Mouse (Mus musculus) intestine, postnatal 0 days (tissue): ENCODE measurements around the gene Rnase13. TPM values are rescaled to one million over a fixed set of nuclear protein-coding genes. Genes with fewer than 3 reads are reported as not detected.
"Not testable (repeated sequence)": the region's sequence is repeated elsewhere in the genome, so short reads cannot be mapped to it uniquely, and the experiment has no call there.

ENCODE experiments used
- ATAC-seq: fragments of 200-750 bp; cut with Nextera tagmentation; 2 replicates; pipeline ENCODE4 v1.8.0; 2017; ENCODE audit warnings: mild to moderate bottlenecking, moderate TSS enrichment, moderate library complexity
- H3K27ac ChIP-seq: fragments of 300-500 bp; sonication (generic); 2 replicates; pipeline ENCODE4 v1.5.1; 2014; ENCODE audit warnings: mild to moderate bottlenecking, low read depth, low read length, moderate library complexity
- H3K27me3 ChIP-seq: fragments of 300-500 bp; sonication (generic); replicated peaks from 2 replicates; pipeline ENCODE4 v1.6.1; 2014; ENCODE audit warnings: low read length, mixed read lengths; ENCODE audit not compliant: control insufficient read depth, insufficient read depth
- H3K36me3 ChIP-seq: fragments of 300-500 bp; sonication (generic); 2 replicates; pipeline ENCODE4 v1.6.1; 2014; ENCODE audit warnings: mild to moderate bottlenecking, moderate library complexity; ENCODE audit not compliant: control insufficient read depth, insufficient read depth
- H3K4me1 ChIP-seq: fragments of 300-500 bp; sonication (generic); replicated peaks from 2 replicates; pipeline ENCODE4 v1.6.1; 2014; ENCODE audit warnings: antibody characterized with exemption, low read length, mixed read lengths; ENCODE audit not compliant: control insufficient read depth, insufficient read depth
- H3K4me2 ChIP-seq: fragments of 300-500 bp; sonication (generic); replicated peaks from 2 replicates; pipeline ENCODE4 v1.6.1; 2014; ENCODE audit warnings: low read depth, mild to moderate bottlenecking, moderate library complexity
- H3K4me3 ChIP-seq: fragments of 300-500 bp; sonication (generic); 2 replicates; pipeline ENCODE4 v1.5.1; 2014; ENCODE audit warnings: low read depth, low read length
- H3K9ac ChIP-seq: fragments of 300-500 bp; sonication (generic); 2 replicates; pipeline ENCODE4 v1.6.1; 2014; ENCODE audit warnings: mild to moderate bottlenecking, low read depth, low read length
- H3K9me3 ChIP-seq: fragments of 300-500 bp; sonication (generic); 2 replicates; pipeline ENCODE4 v1.6.1; 2016; ENCODE audit warnings: mixed run types; ENCODE audit not compliant: control insufficient read depth
- CTCF ChIP-seq: sonication (generic); IDR thresholded peaks from 2 replicates; pipeline ENCODE4 v1.5.1; 2016; ENCODE audit warnings: low read depth, mild to moderate bottlenecking, control low read depth, antibody characterized with exemption, moderate library complexity
- WGBS: fragments of 180-500 bp; shearing (Covaris S2); extraction: QIAGEN DNeasy Blood & Tissue Kit; methylation state at CpG from one replicate; pipeline ENCODE4 v1.1.7; 2014; 5-methylcytosine and 5-hydroxymethylcytosine counted together
- polyA plus RNA-seq: library from polyadenylated mRNA; unstranded; fragments of >200 nt; fragmentation: Nextera tagmentation; extraction: Ambion mirVana; gene quantifications from 2 replicates; pipeline ENCODE4 v1.2.1, GENCODE M21; 2015

Rnase13 gene
- polyA plus RNA-seq, 1 experiment from 2014 or later: not detected

- 35% methylated on average over 8 of the region's 8 CpGs for WGBS
- Histone ChIP-seq H3K27ac (no peak overlapping the region), H3K36me3 (no peaks in the 10 kb centered on the region), H3K27me3 (no peaks in the 10 kb centered on the region), H3K4me1 (no peaks in the 10 kb centered on the region), H3K4me3 (no peak overlapping the region), H3K9me3 (0 out of 2 replicates have a peak, but pooled peaks cover 7% of the 10 kb centered on the region), H3K9ac (no peak overlapping the region), H3K4me2 (0 out of 2 replicates have a peak overlapping the region, but pooled peaks have one; percentile 22)
- no peak for TF ChIP-seq CTCF
- peak; percentile 53; the same call in 1 of the 2 replicates for ATAC-seq
Observed at GRCm38 (mm10) chr14:51940944-51941560, 18.5 kb upstream of the Rnase13 start.

- no peaks in the 10 kb centered on the region for H3K27me3 ChIP-seq
- no peak overlapping the region for H3K4me2 ChIP-seq
- no peak for TF ChIP-seq CTCF
- H3K9ac ChIP-seq: no peak overlapping the region
- H3K4me1 ChIP-seq: no peaks in the 10 kb centered on the region
- no peak overlapping the region for H3K27ac ChIP-seq
- H3K4me3 ChIP-seq: no peak overlapping the region
- no peak for ATAC-seq
- H3K9me3 ChIP-seq: 0 out of 2 replicates have a peak, but pooled peaks cover 7% of the 10 kb centered on the region
- H3K36me3 ChIP-seq: no peaks in the 10 kb centered on the region
- WGBS: 84% methylated on average over 9 of the region's 9 CpGs
Observed at GRCm38 (mm10) chr14:51939005-51939404, 16.4 kb upstream of the Rnase13 start.

GRCm38 (mm10) chr14:51932092-51933020 is 9.8 kb upstream of the Rnase13 start:
- Histone ChIP-seq H3K4me3 (no peak overlapping the region), H3K9me3 (0 out of 2 replicates have a peak, but pooled peaks cover 3% of the 10 kb centered on the region), H3K36me3 (no peaks in the 10 kb centered on the region), H3K27me3 (no peaks in the 10 kb centered on the region), H3K4me1 (no peaks in the 10 kb centered on the region), H3K9ac (no peak overlapping the region), H3K27ac (peak overlapping the region; percentile 37; the same call in 1 of the 2 replicates), H3K4me2 (no peak overlapping the region)
- TF ChIP-seq CTCF: no peak
- 22% methylated on average over 10 of the region's 10 CpGs for WGBS
- ATAC-seq: peak; percentile 75

- no peak overlapping the region for H3K4me2 ChIP-seq
- WGBS: 29% methylated on average over 5 of the region's 5 CpGs
- H3K27ac ChIP-seq: no peak overlapping the region
- no peaks in the 10 kb centered on the region for H3K27me3 ChIP-seq
- peak; percentile 90 for TF ChIP-seq CTCF
- peak; percentile 58 for ATAC-seq
- H3K9ac ChIP-seq: no peak overlapping the region
- H3K4me3 ChIP-seq: no peak overlapping the region
- no peaks in the 10 kb centered on the region for H3K9me3 ChIP-seq
- H3K4me1 ChIP-seq: no peaks in the 10 kb centered on the region
- H3K36me3 ChIP-seq: no peaks in the 10 kb centered on the region
Observed at GRCm38 (mm10) chr14:51930824-51931223, 8.3 kb upstream of the Rnase13 start.

- Histone ChIP-seq H3K9ac (0 out of 2 replicates have a peak overlapping the region, but pooled peaks have one; percentile 7), H3K4me3 (no peak overlapping the region), H3K4me1 (no peaks in the 10 kb centered on the region), H3K9me3 (no peaks in the 10 kb centered on the region), H3K36me3 (no peaks in the 10 kb centered on the region), H3K4me2 (peak overlapping the region; percentile 24; the same call in 1 of the 2 replicates), H3K27ac (no peak overlapping the region), H3K27me3 (no peaks in the 10 kb centered on the region)
- 0 out of 2 replicates have a peak, but pooled peaks have one; percentile 30 for TF ChIP-seq CTCF
- ATAC-seq: no peak
- 60% methylated on average over 9 of the region's 9 CpGs for WGBS
Observed at GRCm38 (mm10) chr14:51929968-51930367, 7.4 kb upstream of the Rnase13 start.

GRCm38 (mm10) chr14:51929309-51929943 is 6.9 kb upstream of the Rnase13 start:
- ATAC-seq: no peak
- 65% methylated on average over 8 of the region's 8 CpGs for WGBS
- no peaks in the 10 kb centered on the region for H3K9me3 ChIP-seq
- H3K36me3 ChIP-seq: no peaks in the 10 kb centered on the region
- no peak overlapping the region for H3K9ac ChIP-seq
- H3K27me3 ChIP-seq: no peaks in the 10 kb centered on the region
- H3K27ac ChIP-seq: no peak overlapping the region
- no peak overlapping the region for H3K4me3 ChIP-seq
- no peak for TF ChIP-seq CTCF
- no peak overlapping the region for H3K4me2 ChIP-seq
- H3K4me1 ChIP-seq: no peaks in the 10 kb centered on the region

- H3K4me2 ChIP-seq, H3K36me3 ChIP-seq, H3K27ac ChIP-seq, H3K9me3 ChIP-seq, ATAC-seq, H3K27me3 ChIP-seq, H3K9ac ChIP-seq, H3K4me1 ChIP-seq, H3K4me3 ChIP-seq: not testable (repeated sequence)
- 94% methylated on average over 11 of the region's 11 CpGs for WGBS
Observed at GRCm38 (mm10) chr14:51926930-51927329, 4.4 kb upstream of the Rnase13 start.
